Mouse (Mus musculus): ENCODE data around the gene Lyzl4. TPM values are rescaled to one million over a fixed set of nuclear protein-coding genes. Genes with fewer than 3 reads are reported as not detected.

The Lyzl4 gene
- polyA plus RNA-seq, 2 experiments: 0.21 to 0.33 TPM

DNA sequence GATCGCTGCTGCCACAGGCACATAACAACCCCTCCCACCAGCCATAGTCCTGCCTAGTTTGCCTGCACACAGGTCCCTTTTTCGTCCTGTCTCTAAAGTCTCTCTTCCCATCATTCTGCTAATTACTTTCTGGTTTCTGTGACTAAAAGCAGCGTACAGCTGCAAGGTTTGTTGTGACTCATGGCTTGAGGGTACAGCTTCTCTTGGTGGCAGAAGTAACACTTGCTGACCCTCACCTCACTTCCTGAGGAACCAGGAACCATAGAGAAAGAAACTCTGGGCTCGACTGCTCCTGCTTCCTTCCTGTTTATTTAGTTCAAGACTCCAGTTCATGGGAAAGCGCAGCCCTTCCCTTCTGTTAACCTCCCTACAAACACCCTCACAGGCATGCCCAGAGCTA is 67.5 kb downstream of the Lyzl4 start:
- TF ChIP-seq POLR2A (IDR thresholded peaks at IDR 0.05; ENCODE audit: borderline replicate concordance, extremely low read depth, insufficient read depth, insufficient read length): no peak
- no peak for ATAC-seq (ENCODE audit: low FRiP score, low read depth)
- no peaks in the 10 kb centered on the region for H3K27me3 ChIP-seq (ENCODE audit: control insufficient read depth, insufficient read depth, low read length)
- no peak overlapping the region for H3K9ac ChIP-seq (ENCODE audit: low read depth, low read length, severe bottlenecking)
- DNase-seq (ENCODE audit: low spot score): no peak
- H3K4me3 ChIP-seq (replicated peaks; ENCODE audit: low read length): no peak overlapping the region
- no peaks in the 10 kb centered on the region for H3K4me1 ChIP-seq (ENCODE audit: control insufficient read depth, insufficient read depth, low read length)
- no peaks in the 10 kb centered on the region for H3K36me3 ChIP-seq (ENCODE audit: control insufficient read depth, insufficient read depth, low read length)
- no peak overlapping the region for H3K27ac ChIP-seq (replicated peaks; ENCODE audit: low read depth, low read length)
- WGBS: 51% methylated on average over 5 of the region's 5 CpGs
- H3K4me2 ChIP-seq (replicated peaks; ENCODE audit: low read depth, low read length, severe bottlenecking): no peak overlapping the region
- H3K9me3 ChIP-seq (ENCODE audit: control insufficient read depth, low read length): no peaks in the 10 kb centered on the region

DNA sequence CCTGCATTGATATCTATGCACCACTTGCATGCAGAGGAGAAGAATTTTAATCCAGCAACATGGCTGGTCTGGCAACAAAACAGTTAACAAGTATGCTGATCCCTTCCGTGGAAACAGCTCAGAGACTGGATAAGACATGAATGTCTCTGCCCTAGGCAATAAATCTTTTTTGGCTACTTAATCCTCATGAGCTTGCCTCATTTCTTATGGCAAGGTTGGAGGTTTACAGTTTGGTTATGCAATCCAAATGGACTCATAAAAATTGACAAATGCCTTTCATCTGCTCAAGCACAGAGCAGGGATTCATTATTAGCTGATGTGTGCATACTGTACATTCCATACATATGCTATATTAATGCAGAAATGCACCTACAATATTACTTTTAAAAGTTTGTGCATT is 73.4 kb downstream of the Lyzl4 start:
- ATAC-seq (ENCODE audit: low FRiP score, low read depth) (no peak), DNase-seq (ENCODE audit: low spot score) (peak; percentile 12)
- H3K4me1 ChIP-seq (ENCODE audit: control insufficient read depth, insufficient read depth, low read length): no peaks in the 10 kb centered on the region
- no peaks in the 10 kb centered on the region for H3K36me3 ChIP-seq (ENCODE audit: control insufficient read depth, insufficient read depth, low read length)
- no peak overlapping the region for H3K4me2 ChIP-seq (replicated peaks; ENCODE audit: low read depth, low read length, severe bottlenecking)
- no peaks in the 10 kb centered on the region for H3K9me3 ChIP-seq (ENCODE audit: control insufficient read depth, low read length)
- H3K9ac ChIP-seq (ENCODE audit: low read depth, low read length, severe bottlenecking): no peak overlapping the region
- no peaks in the 10 kb centered on the region for H3K27me3 ChIP-seq (ENCODE audit: control insufficient read depth, insufficient read depth, low read length)
- 0% methylated on average over 1 of the region's 1 CpGs for WGBS
- no peak for TF ChIP-seq POLR2A (IDR thresholded peaks at IDR 0.05; ENCODE audit: borderline replicate concordance, extremely low read depth, insufficient read depth, insufficient read length)
- no peak overlapping the region for H3K27ac ChIP-seq (replicated peaks; ENCODE audit: low read depth, low read length)
- H3K4me3 ChIP-seq (replicated peaks; ENCODE audit: low read length): no peak overlapping the region

GRCm38 (mm10) chr9:121566387-121566786 is 75.5 kb downstream of the Lyzl4 start:
- WGBS: 91% methylated on average over 7 of the region's 7 CpGs
- H3K27ac ChIP-seq (replicated peaks; ENCODE audit: low read depth, low read length): no peak overlapping the region
- no peak overlapping the region for H3K4me3 ChIP-seq (replicated peaks; ENCODE audit: low read length)
- H3K4me1 ChIP-seq (ENCODE audit: control insufficient read depth, insufficient read depth, low read length): no peaks in the 10 kb centered on the region
- ATAC-seq (ENCODE audit: low FRiP score, low read depth) (no peak), DNase-seq (ENCODE audit: low spot score) (no peak)
- H3K36me3 ChIP-seq (ENCODE audit: control insufficient read depth, insufficient read depth, low read length): no peaks in the 10 kb centered on the region
- TF ChIP-seq POLR2A (IDR thresholded peaks at IDR 0.05; ENCODE audit: borderline replicate concordance, extremely low read depth, insufficient read depth, insufficient read length): no peak
- no peaks in the 10 kb centered on the region for H3K27me3 ChIP-seq (ENCODE audit: control insufficient read depth, insufficient read depth, low read length)
- H3K9me3 ChIP-seq (ENCODE audit: control insufficient read depth, low read length): no peaks in the 10 kb centered on the region
- H3K4me2 ChIP-seq (replicated peaks; ENCODE audit: low read depth, low read length, severe bottlenecking): no peak overlapping the region
- H3K9ac ChIP-seq (ENCODE audit: low read depth, low read length, severe bottlenecking): no peak overlapping the region

GRCm38 (mm10) chr9:121563276-121563675 is 78.6 kb downstream of the Lyzl4 start:
- Histone ChIP-seq H3K36me3 (ENCODE audit: control insufficient read depth, insufficient read depth, low read length) (no peaks in the 10 kb centered on the region), H3K27me3 (ENCODE audit: control insufficient read depth, insufficient read depth, low read length) (no peaks in the 10 kb centered on the region), H3K4me2 (replicated peaks; ENCODE audit: low read depth, low read length, severe bottlenecking) (no peak overlapping the region), H3K4me3 (replicated peaks; ENCODE audit: low read length) (no peak overlapping the region), H3K9ac (ENCODE audit: low read depth, low read length, severe bottlenecking) (no peak overlapping the region), H3K9me3 (ENCODE audit: control insufficient read depth, low read length) (no peaks in the 10 kb centered on the region), H3K27ac (replicated peaks; ENCODE audit: low read depth, low read length) (no peak overlapping the region), H3K4me1 (ENCODE audit: control insufficient read depth, insufficient read depth, low read length) (no peaks in the 10 kb centered on the region)
- ATAC-seq (ENCODE audit: low FRiP score, low read depth) (no peak), DNase-seq (ENCODE audit: low spot score) (no peak)
- TF ChIP-seq POLR2A (IDR thresholded peaks at IDR 0.05; ENCODE audit: borderline replicate concordance, extremely low read depth, insufficient read depth, insufficient read length): no peak
- WGBS: 85% methylated on average over 7 of the region's 7 CpGs

DNA sequence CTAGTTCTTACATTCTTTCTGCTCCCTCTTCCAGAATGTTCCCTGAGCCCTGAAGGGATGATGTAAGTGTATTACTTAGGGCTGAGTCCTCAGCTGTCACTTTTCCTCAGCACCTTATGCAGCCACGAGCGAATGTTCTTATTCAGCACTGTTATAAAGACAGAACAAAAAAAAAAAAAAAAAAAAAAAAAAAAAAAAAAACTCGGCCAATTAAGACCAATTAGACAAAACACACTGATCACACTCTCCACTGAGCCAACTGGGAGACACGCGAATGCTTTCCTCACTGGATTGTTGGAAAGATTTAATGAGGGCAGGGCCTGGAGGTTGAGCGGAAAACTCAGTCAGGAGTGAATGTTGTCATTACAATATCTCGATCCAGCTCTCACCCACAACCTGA is 81.4 kb downstream of the Lyzl4 start:
- no peaks in the 10 kb centered on the region for H3K36me3 ChIP-seq (ENCODE audit: control insufficient read depth, insufficient read depth, low read length)
- H3K27ac ChIP-seq (replicated peaks; ENCODE audit: low read depth, low read length): no peak overlapping the region
- H3K4me1 ChIP-seq (ENCODE audit: control insufficient read depth, insufficient read depth, low read length): peaks cover 4% of the 10 kb centered on the region; the same call in 1 of the 2 replicates
- H3K4me2 ChIP-seq (replicated peaks; ENCODE audit: low read depth, low read length, severe bottlenecking): no peak overlapping the region
- ATAC-seq (ENCODE audit: low FRiP score, low read depth) (no peak), DNase-seq (ENCODE audit: low spot score) (no peak)
- H3K4me3 ChIP-seq (replicated peaks; ENCODE audit: low read length): no peak overlapping the region
- H3K9me3 ChIP-seq (ENCODE audit: control insufficient read depth, low read length): no peaks in the 10 kb centered on the region
- no peak overlapping the region for H3K9ac ChIP-seq (ENCODE audit: low read depth, low read length, severe bottlenecking)
- 55% methylated on average over 7 of the region's 7 CpGs for WGBS
- TF ChIP-seq POLR2A (IDR thresholded peaks at IDR 0.05; ENCODE audit: borderline replicate concordance, extremely low read depth, insufficient read depth, insufficient read length): no peak
- no peaks in the 10 kb centered on the region for H3K27me3 ChIP-seq (ENCODE audit: control insufficient read depth, insufficient read depth, low read length)

GRCm38 (mm10) chr9:121558167-121558566 is 83.7 kb downstream of the Lyzl4 start:
- no peaks in the 10 kb centered on the region for H3K27me3 ChIP-seq (ENCODE audit: control insufficient read depth, insufficient read depth, low read length)
- H3K4me3 ChIP-seq (replicated peaks; ENCODE audit: low read length): no peak overlapping the region
- ATAC-seq (ENCODE audit: low FRiP score, low read depth) (no peak), DNase-seq (ENCODE audit: low spot score) (no peak)
- no peak overlapping the region for H3K4me2 ChIP-seq (replicated peaks; ENCODE audit: low read depth, low read length, severe bottlenecking)
- no peak overlapping the region for H3K9ac ChIP-seq (ENCODE audit: low read depth, low read length, severe bottlenecking)
- no peaks in the 10 kb centered on the region for H3K9me3 ChIP-seq (ENCODE audit: control insufficient read depth, low read length)
- H3K4me1 ChIP-seq (ENCODE audit: control insufficient read depth, insufficient read depth, low read length): peaks cover 4% of the 10 kb centered on the region; the same call in 1 of the 2 replicates
- WGBS: 74% methylated on average over 6 of the region's 6 CpGs
- H3K36me3 ChIP-seq (ENCODE audit: control insufficient read depth, insufficient read depth, low read length): no peaks in the 10 kb centered on the region
- no peak for TF ChIP-seq POLR2A (IDR thresholded peaks at IDR 0.05; ENCODE audit: borderline replicate concordance, extremely low read depth, insufficient read depth, insufficient read length)
- H3K27ac ChIP-seq (replicated peaks; ENCODE audit: low read depth, low read length): no peak overlapping the region
